Mouse (Mus musculus) yolk sac, embryonic 10.5 days (tissue): Measurements from ENCODE around the gene Olfr1160.
"Not testable (repeated sequence)": the region's sequence is repeated elsewhere in the genome, so short reads cannot be mapped to it uniquely, and the experiment has no call there.

Experiments
- DNase-seq: peaks from one replicate; pipeline ENCODE4 v3.0.0-alpha.2; 2017; ENCODE audit warnings: low spot score

The Olfr1160 gene

DNA sequence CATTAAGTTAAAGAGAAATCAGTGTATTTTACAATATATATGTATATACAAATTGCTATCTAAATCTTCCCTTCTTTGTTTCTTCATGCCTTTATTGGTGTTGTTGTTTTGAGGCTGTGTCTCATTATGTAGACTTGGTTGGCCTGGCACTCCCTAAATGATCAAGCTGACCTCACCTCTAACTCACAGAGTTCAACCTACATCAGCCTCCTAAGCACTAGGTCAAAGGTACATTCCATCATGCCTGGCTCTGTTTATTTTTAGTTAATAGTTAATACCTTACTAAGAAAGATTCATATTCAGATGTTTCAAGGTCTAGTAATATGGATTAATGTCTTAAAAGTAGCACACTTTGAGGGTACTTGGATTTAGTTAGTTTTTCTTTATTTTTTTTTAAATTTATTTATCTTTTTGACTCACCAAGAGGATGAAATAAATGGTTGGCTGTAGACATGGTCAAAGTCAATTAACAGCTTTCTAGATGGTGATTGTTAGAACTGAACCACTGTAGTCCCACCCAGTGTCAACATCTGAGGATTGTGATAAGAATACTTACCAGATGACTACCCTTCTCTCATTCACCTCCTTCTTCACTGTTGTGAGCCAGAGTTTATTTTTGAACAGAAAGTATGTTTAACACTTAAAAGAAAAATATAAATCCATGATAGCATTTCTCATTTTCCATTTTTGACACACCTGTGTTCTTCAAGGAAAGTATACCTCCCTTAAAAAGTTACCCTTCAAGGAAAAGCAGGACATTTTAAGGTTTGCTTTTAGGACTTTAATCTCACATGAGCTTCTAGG, at the start of gene Olfr1160:
Olfr1160 (minus strand) TSS at position 754 of the 804 bp plus-strand sequence.
- DNase-seq, result peak; percentile 4

DNA sequence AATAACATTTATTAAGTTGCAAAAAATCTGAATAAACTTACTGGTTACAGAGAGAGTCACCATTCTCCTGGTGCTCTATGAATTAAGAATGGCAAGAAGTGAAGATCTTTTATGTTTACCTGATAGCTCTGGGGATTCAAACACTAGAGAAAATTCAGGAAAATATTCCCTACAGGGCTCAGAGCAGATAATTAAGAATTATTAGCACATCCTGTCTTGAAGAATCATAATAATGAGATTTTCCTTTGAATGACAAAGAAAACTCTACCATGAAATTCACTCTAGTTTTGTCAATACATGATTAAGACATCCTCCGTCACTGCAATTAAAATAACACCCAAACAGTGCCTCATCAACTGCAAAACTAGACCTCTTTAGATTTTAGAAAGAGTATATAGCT, 43.0 kb upstream of the Olfr1160 start, which contains the start of gene Olfr1162:
Olfr1162 (minus strand) TSS at position 101 of the 400 bp plus-strand sequence.
- no peak for DNase-seq

DNA sequence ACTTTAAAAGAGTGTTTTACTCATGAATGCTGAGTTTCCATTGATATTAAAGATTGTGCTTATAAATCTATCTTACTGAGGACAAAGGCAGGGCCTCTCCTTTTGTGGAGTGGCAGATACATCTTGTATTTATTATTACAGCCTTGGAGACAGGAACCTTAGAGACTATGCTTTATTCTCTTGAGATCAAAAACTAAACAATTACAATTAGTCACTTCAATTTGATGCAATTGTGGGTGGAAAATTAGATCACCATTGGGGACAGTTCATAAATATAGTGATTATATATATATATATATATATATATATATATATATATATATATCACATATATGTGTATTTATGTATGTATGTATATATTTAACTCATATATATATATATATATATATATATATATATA, 29.5 kb upstream of the Olfr1160 start, which contains the start of gene Olfr73:
Olfr73 (minus strand) TSS at position 101 of the 400 bp plus-strand sequence.
- no peak for DNase-seq

DNA sequence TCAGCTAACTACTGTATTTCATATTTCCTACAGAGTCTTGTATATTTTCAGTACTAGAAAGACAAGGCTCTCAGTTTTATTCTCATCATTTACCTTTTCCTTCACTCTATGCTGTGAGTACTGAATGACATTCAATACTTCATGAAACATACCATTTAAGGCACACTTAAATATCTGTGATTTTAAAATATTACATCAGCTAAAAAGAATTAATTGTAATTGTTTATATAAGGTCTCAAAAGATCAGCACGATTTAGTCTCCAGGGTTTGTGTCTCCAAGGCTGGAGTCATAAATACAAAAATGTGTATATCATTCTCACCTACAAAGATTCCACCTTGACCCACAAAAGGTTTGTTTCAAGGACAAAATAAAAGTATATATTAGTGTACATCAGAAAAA, 14.4 kb upstream of the Olfr1160 start, which contains the start of gene Olfr1161:
Olfr1161 (plus strand) TSS at position 301 of the 400 bp plus-strand sequence.
- not testable (repeated sequence) for DNase-seq

DNA sequence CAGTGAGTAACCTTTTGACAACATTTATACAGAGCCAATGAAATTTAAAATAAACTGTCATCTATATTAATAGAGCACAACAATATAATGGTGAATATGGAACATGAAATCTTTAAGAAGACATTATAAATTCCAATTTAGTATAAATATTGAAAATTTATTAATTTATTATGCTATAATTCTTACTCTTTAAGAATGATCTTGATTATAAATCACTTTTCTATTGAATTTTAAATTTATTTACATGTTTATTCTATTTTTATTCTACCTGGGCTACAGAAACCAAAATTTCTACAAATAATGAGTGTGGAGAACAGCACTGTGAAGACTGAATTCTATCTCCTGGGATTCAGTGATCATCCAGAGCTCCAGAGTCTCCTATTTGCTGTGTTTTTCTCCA, 18.3 kb downstream of the Olfr1160 start, which contains the start of gene Olfr1158:
Olfr1158 (plus strand) TSS at position 301 of the 400 bp plus-strand sequence.
- DNase-seq, result no peak

DNA sequence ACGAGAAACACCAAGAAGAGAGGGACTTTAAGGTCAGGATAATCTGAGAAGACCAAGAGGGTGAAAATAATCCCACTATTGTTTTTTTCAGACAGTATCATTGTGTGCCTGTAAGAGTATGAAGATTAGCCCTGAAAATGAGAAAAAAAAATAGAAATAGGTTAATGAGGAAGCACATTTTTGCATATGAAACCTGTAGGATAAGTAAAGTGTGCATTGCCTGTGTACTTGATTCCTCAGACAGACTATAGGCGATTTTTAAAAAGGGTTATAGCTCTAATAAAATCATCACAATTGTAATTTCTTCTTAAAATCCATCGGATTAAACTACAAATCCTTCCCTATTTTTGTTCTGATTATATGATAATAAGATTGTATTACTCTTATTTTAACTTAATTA, 33.5 kb downstream of the Olfr1160 start, which contains the start of gene Olfr74:
Olfr74 (minus strand) TSS at position 101 of the 400 bp plus-strand sequence.
- no peak for DNase-seq

DNA sequence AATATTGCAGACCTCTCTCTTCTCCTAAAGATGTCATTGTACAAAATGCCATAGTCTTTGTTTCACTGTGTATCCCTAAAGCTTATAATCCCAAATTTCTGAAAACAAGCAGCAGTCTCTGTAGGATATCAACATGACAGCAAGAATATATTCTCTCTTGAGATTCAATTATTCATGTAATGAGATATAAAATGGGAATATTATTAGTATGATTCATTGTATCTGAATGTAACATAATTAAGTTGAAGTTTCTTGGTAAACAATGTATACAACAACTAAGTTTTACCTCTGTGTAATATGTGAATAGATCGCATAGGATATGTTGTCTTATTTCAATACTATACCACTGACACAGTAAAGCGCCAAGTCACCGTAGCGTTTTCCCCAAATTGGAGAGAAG, 39.9 kb downstream of the Olfr1160 start, which contains the start of gene Olfr1157:
Olfr1157 (minus strand) TSS at position 101 of the 400 bp plus-strand sequence.
- DNase-seq, result no peak

DNA sequence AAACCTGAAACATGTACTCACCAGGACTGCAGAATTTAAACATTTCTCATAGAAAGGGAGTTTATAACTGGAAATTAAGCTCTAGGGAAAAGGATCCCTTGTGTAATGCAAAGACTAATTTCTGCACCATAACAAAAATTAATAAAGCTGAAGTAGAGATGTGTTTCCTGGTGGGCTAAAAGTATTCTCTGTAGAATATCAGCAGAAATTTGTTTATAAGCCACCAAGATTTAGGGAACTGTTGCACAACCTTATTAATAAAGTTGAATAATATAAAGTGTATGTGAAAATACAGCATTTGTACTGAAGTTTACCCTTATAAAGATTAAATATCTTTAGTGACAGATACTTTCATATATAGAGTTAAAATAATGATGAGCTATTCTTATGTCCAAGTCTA, 55.1 kb downstream of the Olfr1160 start, which contains the start of gene Olfr1156:
Olfr1156 (minus strand) TSS at position 101 of the 400 bp plus-strand sequence.
- no peak for DNase-seq
